Mouse (Mus musculus) induced T-regulatory cell, adult 2 months (primary cell): ENCODE measurements around the gene Nfkbie.

Experiments used
- DNase-seq: peaks from one replicate; pipeline ENCODE4 v3.0.0-alpha.2; 2012; ENCODE audit warnings: low read depth

The Nfkbie gene

DNA sequence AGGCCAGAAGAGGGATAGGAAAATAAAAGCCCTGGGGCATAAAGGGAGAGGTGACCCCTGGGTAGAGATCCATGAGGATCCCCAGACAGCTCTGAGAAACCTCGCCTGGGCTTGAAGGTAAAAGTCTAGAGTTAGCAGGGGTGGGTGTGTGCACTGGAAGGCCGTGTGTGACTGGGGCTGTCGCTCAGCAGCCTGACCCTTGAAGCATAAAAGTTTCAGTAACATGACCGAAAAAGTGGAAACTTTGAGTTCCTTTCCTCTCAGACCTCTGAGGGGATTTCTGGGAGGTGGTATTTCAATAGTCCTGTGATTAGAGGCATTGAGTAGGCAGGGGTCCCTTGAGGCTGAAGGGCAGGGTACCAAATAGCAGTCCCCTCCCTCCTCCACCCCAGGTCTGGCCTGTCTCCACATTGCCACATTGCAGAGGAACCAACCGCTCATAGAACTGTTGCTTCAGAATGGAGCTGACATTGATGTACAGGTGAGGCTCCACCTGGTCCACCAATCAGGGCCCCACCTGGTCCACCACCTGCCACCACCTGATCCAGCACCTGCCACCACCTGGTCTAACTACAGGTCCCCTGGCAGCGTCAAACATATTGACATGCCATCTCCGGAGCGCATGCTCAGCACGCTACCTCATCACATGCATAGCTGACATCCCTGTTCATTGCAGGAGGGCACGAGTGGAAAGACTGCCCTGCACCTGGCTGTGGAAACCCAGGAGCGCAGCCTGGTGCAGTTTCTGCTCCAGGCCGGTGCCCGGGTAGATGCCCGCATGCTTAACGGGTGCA lies 4.4 kb downstream of the Nfkbie start:
- DNase-seq = no peak

DNA sequence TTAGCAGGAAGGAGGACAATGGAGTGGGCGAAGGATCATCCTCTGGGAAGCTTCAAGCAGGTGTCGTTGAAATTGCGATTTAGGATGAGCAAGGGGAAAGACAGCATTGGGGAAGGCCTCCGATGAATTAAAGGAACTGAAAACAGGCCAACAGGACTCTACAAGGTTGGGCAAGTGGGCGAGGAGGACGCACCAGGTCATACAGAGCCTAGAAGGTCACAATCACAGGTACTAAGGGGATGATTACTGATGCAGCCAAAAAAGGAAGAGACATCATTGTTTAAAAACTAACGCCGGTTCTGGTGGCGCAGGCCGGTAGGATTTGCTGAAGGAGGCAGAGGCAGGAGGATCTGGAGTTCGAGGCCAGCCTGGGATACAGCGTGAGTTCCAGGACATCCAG lies 7.7 kb downstream of the Nfkbie start:
- DNase-seq = no peak

DNA sequence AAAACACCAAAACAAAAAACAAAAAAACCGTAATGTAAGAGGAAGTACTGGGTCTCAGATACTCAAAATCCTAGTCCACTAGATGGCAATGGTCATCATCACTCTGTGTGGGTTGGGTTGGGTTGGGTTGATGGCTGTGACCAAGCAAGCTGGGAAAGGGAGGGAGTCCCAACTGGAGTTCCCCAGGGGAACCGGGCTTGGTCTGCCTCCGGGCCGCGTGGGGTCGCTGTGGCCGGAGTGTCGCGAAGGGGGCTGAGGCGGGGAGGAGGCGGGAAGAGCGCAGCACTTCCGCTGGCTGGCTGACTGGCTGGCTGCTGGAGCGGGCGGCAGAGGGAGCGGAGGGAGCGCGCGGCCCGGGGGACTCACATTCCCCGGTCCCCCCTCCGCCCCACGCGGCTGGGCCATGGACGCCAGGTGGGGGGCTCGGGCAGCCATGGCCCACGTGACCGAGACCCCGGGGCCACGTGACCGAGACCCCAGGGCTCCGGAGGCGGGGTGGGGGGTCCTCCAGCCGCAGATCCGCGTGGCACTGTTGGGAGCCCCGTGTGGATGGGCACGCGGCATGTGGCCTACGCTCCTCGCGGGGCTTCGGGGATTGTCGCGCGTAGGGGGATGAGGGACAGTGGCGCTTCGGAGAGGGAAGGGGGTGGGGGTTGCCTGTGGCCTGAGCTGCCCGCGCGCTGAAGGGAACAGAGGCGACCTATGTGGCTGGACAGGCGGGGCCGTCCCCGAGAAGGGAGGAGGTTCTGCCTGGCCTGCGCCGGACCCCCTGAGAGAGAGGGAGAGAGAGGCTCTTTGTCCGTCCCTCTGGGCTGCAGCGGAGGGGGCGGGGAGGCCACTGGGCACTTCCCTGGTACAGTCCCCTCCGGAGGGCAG lies 8.4 kb downstream of the Nfkbie start, which contains the start of gene Slc35b2:
Gene Slc35b2 (plus strand): TSS at position 220 of the 876 bp plus-strand sequence.
- DNase-seq = peak; percentile 92

DNA sequence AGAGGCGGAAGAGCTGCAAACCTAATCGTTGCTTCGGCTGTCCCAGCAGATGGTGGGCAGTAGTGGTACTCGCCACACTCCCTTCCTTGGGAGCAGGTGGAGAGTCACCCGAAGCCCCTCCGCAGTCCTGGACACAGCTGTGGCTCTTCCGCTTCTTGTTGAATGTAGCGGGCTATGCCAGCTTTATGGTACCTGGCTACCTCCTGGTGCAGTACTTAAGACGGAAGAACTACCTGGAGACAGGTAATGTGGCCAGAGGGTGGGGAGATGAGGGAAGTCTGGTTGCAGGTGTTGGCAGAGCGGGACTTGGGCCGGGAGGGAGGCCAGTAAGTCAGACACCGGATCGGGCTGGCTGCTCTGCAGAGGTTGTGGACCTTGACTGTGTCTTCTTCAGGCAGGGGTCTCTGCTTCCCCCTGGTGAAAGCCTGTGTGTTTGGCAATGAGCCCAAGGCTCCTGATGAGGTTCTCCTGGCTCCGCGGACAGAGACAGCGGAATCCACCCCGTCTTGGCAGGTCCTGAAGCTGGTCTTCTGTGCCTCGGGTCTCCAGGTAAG lies 9.1 kb downstream of the Nfkbie start:
- peak; percentile 64 for DNase-seq

DNA sequence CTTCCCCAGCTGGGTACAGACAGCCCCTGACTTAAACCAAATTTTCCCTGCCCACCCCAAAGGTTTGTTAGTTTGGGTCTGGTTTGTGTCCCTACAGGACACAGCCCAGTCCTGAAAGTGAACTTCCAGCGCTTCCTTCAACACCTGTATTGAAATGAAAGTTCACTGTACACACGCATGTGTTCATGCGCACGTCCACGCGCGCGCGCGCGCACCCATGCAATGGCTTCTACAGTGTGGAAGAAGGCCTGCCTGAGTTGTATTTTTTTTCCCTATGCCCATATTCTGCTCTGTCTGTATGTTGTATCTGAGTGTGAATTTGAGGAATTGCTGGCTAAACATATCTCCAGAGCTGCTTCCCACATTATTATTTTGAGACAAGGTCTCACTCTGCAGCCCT lies 9.6 kb downstream of the Nfkbie start:
- peak; percentile 39 for DNase-seq

DNA sequence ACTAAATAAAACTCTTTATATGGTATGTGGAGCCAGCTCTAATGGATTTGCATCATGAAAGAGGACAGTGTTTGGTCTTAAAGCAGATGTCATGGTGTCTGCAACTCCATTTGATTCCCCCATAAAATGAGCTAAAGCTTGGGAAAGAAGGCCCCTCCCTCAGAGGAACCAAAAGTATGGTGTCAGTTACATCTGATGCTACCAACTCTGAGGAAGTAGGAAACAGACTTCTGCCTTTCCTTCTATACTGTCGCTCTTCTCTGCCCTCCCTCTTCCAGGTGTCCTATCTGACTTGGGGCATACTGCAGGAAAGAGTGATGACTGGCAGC lies 10.5 kb downstream of the Nfkbie start:
- no peak for DNase-seq

DNA sequence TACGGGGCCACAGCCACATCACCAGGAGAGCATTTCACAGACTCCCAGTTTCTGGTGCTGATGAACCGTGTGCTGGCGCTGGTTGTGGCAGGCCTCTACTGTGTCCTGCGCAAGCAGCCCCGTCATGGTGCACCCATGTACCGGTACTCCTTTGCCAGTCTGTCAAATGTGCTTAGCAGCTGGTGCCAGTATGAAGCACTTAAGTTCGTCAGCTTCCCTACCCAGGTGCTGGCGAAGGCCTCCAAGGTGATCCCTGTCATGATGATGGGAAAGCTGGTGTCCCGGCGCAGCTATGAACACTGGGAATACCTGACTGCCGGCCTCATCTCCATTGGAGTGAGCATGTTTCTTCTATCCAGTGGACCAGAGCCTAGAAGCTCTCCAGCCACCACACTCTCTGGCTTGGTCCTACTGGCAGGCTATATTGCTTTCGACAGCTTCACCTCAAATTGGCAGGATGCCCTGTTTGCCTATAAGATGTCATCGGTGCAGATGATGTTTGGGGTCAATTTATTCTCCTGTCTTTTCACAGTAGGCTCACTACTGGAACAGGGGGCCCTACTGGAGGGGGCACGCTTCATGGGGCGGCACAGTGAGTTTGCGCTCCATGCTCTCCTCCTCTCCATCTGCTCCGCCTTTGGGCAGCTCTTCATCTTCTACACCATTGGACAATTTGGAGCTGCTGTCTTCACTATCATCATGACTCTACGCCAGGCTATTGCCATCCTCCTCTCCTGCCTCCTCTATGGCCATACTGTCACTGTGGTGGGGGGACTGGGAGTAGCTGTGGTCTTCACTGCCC lies 11.1 kb downstream of the Nfkbie start:
- DNase-seq = peak; percentile 45

DNA sequence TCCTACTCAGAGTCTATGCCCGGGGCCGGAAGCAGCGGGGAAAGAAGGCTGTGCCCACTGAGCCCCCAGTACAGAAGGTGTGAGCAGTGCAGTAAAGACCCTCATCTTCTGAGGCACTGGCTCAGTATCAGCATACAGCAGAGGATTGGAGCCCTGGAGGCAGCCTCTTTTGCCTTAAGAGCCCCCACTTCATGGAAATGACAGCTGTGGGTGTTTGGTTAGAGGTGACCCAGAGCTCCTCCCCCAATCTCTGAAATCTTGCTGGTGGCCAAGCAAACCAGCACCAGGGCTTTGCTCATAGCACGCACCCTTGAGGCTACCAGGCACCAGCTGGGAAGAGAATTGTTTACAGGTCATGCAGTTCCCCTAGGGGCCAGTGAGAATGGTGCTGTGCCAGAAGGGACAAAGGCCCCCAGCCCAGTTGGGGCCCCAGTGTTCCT lies 11.7 kb downstream of the Nfkbie start:
- no peak for DNase-seq

DNA sequence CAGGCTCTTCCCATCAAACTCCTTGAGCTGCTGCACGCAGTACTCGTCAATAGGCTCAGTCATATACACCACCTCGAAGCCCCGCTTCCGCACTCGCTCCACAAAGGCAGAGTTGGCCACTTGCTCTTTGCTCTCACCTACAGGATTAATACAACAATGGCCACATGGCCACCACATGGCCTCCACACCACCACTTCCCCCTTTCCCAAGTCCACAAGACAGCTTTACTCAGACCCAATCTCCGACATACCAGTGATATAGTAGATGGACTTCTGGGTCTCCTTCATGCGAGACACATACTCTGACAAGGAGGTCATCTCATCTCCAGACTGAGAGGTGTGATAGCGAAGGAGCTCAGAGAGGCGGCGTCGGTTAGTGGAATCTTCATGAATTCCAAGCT lies 13.5 kb downstream of the Nfkbie start:
- peak; percentile 23 for DNase-seq

DNA sequence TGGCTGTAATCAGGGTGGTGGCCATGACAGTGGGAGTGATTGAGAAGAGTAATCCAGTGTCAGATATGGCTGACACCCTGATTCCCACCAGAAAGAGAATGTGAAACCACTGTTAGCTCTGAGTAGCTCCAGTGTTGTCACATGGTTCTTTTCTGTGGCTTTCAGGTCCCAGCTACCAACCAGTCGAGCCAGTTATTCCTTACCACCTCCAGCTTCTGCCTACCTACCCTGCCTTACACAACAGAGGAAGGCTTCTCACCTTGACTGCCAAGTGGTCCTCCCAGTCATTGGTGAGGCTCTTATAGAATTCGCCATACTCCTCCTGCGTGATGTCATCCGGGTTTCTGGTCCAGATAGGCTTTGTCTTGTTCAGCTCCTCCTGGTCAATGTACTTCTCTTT lies 14.5 kb downstream of the Nfkbie start:
- DNase-seq = peak; percentile 49

DNA sequence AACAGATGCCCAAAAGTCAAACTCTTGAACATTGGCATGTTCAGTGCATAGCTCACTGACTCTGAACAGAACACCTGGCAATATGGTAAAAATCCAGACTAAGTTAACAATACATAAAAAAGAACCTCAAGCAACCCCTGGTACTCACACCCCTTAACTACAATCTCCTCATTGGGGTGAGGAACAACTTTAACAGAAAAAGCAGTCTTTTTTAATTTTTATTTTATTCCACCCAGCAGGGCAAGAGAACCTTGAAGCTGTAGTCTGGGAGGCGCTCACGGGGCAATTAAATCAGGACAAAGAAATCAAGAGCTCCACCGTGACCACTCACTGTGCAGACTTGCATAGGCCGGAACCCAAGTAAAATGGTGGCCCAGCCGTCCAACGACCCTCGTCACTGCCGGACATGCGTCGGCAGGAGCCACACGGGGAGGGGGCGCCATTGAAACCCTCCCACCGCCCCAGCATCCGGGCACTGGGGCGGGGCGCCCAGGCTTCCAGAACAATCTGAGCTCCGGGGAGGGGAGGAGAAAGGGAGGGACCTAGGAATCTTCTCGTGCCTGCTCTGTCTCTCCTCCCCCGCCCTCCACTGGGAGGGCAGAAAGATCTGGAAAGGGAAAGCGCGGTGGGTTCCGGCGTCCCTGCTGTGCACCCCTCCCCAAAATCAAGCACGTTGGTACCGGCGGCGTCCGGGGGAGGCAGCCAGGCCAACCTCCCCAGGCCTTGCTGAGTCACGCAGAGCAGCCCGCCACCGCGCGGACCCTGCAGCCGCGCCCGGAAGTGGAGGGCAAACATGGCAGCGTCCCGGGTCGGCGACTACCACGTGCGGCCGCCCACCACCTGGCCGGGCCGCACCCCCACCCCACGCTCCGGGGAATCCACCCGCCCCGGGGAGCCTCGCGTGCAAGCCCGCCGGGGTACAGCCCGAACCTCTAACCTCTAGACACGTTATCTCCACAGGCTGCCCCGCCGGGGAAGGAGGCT lies 16.9 kb downstream of the Nfkbie start:
- peak; percentile 86 for DNase-seq

DNA sequence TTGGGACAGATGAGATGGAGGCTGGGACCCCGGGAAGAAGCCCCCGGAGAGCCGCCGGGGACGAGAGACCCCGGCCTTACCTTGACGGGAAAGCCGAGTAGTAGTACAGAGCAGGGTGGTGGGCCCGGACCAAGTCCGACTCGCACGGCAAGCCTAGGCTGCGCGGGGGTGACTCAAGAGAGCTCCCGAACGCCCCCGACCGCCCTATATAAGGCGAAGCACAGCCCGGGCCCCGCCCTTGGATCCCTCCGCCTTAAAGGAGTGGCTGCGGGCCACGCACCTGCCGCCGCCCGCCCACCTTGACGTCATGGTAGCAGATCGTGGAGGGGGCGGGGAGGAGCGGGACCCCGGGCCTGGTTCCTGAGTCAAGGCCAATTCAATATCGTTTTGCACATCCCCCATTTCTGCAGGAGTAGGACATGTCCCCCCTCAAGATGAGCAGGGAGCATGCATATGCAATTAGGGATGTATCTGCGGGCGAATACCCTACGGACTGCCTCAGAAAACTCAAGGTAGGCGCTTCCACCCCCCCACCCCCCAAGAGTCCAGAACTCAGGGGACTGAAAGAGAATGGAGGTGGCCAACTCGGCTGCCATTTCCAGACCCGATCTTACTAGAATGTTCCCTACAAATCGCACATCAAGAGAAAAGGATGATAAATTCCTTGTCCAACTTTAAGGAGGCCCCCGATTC lies 17.7 kb downstream of the Nfkbie start, which contains the start of gene Hsp90ab1:
Gene Hsp90ab1 (minus strand): TSS at position 185 of the 693 bp plus-strand sequence.
- DNase-seq = peak; percentile 99

DNA sequence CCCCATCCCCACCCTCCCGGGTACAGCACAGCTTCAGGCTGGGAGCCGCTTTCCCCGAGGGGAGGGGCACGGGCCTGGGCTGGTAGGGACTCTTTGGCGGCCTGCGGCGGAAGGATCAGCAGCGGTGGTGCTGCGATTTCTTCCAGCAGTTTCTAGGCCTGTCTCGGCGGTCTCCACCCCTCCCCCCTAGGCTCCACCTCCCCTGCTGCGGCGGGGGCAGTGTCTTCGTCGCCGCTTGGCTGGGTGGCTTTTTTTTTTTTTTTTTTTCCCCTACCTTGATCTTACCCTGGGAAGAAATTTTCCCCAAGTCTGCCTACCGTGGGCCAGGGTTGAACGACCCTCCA lies 18.2 kb downstream of the Nfkbie start:
- peak; percentile 96 for DNase-seq

DNA sequence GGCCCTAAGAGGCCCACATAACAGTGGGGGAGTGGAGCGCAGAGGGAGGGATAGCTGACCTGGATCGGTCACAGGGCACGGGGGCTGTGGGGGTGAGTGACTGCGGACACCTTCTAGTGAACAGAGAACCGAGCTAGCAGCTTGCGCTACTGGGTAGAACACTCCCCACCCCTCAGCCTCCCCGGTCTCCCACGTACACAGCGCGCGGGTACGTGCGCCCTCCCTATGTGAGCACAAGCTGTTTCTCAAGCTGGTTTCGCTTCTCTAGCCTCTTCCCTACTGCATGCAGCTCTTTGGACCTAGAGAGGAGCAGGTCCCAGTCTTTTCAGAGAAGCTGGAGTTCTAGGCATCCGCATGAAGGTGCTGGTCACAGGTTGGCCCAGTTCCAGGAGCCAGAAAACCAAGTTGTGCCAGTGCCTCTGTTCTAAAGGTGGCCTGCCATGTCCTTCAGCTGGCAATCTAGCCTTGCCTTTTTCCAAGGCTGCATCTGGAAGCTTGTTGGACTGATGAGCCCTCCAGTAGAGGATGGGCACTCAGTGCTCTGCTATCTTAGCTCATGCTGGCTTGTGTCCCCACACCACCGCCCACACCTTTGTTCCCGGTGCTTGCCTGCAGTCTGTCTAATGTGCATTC lies 18.7 kb downstream of the Nfkbie start:
- peak; percentile 84 for DNase-seq

DNA sequence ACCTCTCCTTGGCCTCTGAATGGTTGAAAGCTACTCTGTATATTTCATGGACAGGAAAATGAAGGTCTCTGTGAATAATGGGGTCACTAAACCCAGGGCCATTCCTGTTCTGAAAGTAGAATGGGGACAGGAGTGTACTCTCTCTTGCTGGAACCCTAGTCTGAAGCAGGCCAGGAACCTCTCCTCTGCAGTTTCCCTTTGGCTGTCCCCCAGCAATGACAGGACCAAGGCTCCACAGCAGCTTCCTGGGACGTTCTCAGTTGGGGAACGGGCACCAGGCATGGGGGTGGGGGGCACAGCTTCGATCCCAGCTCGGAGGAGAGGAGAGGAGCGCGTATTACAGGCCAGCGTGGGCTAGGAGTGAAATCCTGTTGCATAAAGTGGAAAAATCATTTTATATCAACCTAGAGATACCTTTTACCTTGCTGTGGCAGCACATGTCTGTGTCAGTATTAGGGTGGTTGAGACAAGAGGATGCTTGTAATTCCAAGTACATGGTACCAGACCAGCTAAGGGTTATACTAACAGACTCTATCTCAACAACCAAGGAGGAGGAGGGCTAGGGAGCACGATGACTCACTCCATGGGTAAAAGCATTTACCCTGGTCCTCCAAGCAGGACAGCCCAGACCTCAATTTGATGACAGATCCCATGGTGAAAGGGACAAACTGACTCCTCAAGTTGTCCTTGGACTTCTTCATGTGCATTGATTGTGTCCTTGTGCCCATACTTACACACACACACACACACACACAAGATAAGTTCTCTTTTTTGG lies 19.8 kb downstream of the Nfkbie start:
- DNase-seq = peak; percentile 22

DNA sequence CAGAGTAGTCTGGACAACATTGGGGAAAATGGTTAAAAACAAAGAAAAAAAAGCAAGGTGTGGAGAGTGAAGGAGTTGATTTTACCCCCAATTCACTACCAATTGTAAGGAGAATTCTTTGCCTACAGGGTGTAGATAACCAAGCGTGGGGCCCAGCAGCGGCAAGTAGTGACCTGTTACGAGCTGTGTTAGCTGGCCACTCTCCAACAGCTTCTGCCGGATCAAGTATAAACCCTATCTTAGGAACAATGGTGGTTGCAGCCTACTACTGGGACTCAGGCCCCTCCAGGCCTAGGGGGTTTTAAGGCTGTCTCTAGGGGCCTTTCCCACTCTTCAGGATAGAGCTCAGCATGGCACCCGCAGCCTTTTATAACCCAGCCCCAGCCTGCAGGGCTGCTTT lies 22.7 kb downstream of the Nfkbie start:
- no peak for DNase-seq

DNA sequence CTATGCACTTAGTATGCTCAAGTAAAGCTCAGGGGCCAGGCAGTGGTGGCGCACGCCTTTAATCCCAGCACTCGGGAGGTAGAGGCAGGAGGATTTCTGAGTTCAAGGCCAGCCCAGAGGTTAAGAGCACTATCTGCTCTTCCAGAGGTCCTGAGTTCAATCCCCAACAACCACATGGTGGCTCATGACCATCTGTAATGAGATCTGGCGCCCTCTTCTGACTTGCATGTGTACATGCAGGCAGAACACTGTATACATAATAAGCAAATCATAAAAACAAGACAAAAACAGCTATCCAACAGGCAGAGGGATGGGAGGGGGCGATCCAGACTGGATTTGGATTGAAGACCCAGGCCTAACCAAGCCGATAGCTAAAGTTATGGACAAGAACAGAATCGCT lies 23.3 kb downstream of the Nfkbie start:
- DNase-seq = peak; percentile 78

DNA sequence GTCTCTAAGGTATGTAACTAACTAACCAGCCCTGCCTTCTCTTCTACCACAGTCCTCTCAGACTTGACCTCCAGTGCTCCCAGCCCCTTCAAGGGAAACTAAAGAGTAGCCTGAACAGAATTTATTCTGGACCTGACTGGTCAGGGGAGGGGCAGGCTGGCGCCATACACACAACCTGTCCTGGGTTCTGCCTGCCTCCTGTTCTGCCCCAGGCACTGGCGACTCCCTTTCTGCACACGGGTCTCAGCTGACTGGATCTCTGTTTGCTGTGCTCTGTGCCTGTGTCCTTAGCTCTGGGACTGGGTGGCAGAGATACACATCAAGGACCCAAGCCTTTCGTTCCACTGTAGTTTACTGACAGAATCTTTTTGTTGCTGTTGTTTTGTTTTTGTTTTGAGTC lies 24.1 kb downstream of the Nfkbie start:
- no peak for DNase-seq

DNA sequence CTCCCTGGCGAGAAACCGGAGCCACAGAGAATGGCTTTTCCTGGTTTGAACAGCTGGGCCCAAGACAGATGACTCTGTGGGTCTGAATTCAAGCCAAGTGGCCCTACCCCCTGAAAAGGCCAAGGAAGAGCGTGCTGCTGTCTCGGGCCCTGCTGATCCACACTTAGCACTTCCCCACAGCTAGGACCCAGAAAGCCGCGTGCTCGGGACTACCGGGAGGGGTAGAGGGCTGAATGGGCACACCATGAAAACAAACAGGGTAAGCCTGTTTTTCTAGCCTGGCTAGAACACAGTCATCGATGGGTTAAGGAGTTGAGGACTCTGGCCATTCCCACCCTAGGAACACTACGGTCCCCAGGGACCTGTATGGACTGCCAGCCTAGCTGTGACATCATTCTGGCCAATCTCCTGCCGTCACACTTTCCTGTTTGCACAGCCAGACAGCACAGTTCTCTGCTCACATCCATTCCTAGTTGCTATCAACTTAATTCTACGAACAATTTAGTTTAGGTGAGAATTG lies 25.5 kb downstream of the Nfkbie start:
- no peak for DNase-seq
